Mouse (Mus musculus) thymus, postnatal 10 days (tissue): ENCODE results near the gene Cd5l.

Source experiments
- DNase-seq, 2 experiments: peaks; one replicate each; pipeline ENCODE4 v3.0.0; 2021; ENCODE audit warnings: low spot score in 2 of 2

The Cd5l gene

DNA sequence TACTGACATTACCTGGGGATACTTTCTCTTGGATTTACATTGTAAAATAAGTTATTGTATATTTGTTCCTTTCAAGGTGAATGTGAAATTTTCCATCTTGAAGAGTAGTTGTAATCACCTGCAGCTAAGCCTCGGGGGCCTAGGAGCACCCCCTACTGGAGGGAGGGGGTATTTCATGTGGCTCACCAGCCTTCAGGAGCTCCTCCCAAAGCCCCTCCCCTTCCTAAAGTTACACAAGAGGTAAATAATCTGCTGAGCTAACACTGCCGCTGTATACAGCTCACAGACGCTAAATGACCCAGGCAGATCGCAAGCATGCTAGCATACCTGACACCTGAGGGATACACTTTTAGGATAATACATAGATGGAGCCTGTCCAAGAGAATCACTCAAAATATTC lies 50.5 kb downstream of the Cd5l start:
- DNase-seq: peak; percentile 21 to 67

DNA sequence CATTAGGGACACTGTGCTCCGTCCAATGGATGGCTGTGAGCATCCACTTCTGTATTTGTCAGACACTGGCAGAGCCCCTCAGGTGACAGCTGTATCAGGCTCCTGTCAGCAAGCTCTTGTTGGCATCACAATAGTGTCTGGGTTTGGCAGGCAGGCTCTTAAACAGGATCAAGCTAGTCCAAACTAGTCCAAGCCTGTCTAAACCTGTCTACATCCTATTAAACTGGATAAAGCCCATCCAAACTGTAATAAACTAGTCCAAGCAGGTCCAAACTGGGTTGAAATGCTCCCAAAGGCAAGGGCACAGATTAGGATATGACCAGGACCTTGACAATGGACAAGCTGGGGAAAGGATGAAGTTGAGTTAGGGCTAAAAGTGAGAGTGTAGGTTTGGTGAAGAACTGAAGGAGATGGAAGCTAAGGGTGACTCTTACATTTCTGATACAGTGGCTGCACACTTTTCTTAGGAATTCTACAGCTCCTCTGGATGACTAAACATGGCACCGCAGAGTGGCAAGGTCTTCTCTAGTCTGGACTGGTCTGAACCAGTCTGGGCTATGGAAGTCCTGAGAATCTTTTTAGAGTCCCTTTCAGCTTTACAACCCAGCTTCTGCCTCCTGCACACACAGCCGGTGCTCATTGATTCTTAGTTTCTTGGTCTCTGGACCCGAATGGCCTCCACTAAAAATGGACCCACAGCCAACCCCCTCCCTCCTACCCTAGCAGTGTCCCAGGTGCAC lies 51.7 kb downstream of the Cd5l start:
- no peak for DNase-seq

DNA sequence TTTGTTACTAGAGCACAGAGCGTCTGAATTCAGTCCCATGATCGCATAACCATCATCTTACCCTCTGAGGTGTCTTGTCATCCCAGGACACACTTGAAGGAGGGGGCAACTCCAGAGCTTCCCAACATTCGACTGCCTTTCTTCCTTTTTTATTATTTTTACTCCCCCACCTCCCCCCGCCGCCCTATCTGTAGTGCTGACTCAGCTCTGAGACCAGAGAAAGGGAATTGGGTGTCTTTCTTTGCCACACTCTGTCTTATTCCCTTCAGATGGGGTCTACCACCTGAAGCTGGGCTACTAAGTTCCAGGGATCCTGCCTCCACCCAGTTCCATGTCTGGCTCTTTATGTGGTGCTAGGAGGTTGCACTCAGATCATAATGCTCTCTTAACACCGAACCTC lies 52.9 kb downstream of the Cd5l start:
- no peak for DNase-seq

DNA sequence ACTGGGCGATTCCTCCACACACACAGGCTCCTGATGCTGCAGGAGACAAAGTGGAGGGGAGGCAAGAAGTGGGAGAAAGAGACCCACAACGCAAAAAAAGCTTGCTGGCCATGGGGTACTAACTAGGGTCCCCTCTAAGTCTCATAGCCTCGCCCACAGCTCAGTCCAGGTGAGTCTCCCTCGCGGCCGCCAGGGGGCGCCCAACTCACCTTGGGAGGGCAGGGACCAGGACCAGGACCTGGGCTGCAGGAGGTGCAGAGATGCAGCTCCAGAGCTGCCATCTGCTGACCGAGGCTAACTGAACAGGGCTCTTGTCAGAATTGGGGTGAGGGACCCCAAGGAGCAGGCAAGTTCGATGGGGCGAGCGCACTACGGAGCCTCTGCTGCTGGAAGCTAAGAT lies 53.5 kb downstream of the Cd5l start:
- peak; percentile 28 to 66 for DNase-seq

DNA sequence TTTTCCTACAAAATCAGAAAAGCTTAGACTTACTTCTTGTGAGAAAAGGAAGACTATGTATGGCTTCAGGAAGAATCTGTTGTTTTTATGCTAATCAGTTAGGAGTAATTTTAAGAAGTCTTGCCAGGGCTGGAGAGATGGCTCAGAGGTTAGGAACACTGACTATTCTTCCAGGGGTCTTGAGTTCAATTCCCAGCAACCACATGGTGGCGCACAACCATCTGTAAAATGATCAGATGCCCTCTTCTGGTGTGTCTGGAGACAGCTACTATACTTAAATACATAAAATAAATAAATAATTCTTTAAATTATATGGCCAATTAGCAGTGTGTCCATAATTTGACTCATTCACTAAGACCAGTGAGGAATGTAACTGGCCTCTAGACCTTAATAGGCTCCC lies 63.0 kb downstream of the Cd5l start:
- DNase-seq: no peak
